Mouse (Mus musculus): ENCODE measurements around the gene Ripor3.

- no peak for TF ChIP-seq ZC3H11A (IDR thresholded peaks at IDR 0.05; ENCODE audit: borderline replicate concordance, low read depth, low read length)
- no peak for TF ChIP-seq CHD2 (IDR thresholded peaks at IDR 0.05; ENCODE audit: low read depth, low read length)
Measured at GRCm38 (mm10) chr2:168028376-168028775, 18.0 kb upstream of the Ripor3 start.

All from ES-E14 (cell line).